Mouse (Mus musculus): ENCODE measurements around the gene Olfr1031.

- no peak for TF ChIP-seq CTCF (IDR thresholded peaks at IDR 0.05; ENCODE audit: extremely low read depth, insufficient read depth, insufficient read length, insufficient replicate concordance)
- no peak for TF ChIP-seq POLR2A (IDR thresholded peaks at IDR 0.05; ENCODE audit: low read depth, low read length)
Observed at GRCm38 (mm10) chr2:85990004-85990403, at the start of gene Olfr1031.

Data from spleen, adult 2 months (tissue).